Mouse (Mus musculus): ENCODE results near the gene Igf2bp2. TPM values are rescaled to one million over a fixed set of nuclear protein-coding genes. Genes with fewer than 3 reads are reported as not detected.

Igf2bp2 gene
- 1 to 10 TPM in 1 of 2 experiments, under 1 TPM in 1; 0.41 to 1.2 TPM for polyA plus RNA-seq (2017; shearing (Covaris generic))

DNA sequence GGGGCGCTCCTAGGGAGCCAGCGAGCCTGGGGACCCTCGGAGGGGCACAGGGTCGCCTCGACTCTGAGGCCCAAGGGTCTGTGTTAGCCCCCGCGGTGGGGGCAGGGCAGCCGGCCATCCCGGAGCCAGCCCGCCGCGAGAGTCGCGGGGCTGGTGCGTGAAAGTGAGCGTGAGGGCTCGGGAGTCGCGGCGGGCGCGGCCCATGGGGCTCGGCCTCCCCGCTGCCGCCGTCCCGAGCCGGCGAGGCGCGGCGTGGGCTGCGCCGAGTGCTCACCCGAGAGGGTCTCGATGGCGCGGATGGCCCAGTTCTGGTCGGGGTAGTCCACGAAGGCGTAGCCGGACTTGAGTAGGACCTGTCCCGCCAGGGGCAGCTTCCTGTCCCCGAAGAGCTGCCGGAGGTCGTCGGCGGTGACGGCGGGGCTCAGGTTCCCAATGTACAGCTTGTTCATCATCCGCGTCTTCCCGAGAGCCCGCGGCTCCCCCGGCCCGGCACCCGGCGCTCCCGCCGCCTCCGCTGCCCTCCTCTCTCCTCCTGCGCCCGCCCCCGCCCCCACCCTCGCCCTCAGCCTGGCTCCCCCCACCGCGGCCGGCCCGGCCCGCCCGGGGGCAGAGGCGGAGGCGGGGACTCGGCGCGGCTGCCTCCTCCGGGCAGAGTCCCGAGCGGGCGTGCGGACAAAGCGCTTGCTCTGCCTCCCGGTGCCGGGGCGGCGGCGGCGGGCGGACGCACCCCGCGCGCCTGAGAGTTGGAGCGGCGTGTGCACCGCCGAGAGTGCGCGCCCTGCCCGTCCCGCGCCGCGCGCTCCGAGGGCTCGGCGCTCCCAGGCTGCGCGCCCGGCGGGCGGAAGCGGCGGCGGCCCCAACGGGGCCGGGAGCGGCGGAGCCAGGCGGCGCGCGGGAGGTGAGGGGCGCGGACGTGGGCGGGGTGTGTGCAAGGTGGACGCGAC lies at the start of gene Igf2bp2:
Igf2bp2 (minus strand) TSS at position 788 of the 944 bp plus-strand sequence.
- no peak for ATAC-seq

DNA sequence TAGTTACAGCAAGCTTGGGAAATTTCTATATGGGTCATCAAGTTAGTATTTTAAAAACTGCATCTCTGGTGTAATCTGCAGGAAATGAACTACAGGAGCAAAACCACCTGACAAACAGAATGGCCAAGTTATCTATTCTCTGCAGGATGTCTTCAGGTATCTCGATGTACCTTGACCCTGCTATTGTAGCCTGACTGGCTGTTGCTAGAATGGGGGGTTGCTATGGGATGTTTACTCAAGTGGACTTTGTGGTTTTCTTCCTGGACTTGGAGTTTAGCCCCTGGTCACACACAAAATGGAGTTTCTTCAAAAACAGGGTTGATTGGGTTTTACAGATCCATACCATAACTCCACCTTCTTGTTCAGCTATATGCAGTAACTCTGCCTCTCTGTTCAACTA lies 40.4 kb upstream of the Igf2bp2 start:
- ATAC-seq = no peak

DNA sequence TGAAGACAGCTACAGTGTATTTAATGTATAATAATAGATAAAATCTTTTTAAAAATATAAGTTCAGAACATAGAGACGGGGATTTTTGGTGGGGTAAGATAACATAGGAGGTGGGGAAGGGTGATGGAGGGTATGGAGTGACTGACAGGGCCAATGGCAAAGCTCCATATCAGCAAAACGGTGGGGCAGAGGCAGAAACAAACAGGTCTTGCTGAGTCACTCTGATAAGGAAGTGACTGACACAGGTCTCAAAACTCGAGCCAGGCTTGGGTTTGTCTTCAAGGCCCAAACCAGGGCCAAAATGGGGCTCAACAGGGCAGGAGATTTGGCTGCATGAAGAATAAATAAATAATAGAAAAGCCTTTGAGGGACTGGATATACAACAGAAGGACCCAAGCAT lies 38.8 kb upstream of the Igf2bp2 start:
- no peak for ATAC-seq

GRCm38 (mm10) chr16:22200476-22200875 lies 37.4 kb upstream of the Igf2bp2 start:
- no peak for ATAC-seq

DNA sequence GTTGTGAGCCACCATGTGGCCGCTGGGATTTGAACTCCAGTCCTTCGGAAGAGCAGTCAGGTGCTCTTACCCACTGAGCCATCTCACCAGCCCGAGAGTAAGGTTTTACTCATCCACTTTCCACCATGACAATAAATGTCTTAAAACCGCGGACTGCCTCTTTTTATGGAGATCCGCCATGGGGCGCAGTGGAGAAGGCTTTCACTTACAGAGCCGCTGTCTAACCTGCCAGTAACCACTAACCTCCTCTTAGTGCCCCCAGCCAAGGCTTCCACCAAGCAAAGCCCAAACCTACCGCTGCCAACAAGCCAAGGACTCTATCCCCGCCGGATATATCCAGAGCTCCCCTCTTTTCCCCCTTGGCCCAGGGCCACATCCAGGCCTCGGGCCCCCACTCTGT lies 24.3 kb upstream of the Igf2bp2 start:
- no peak for ATAC-seq

DNA sequence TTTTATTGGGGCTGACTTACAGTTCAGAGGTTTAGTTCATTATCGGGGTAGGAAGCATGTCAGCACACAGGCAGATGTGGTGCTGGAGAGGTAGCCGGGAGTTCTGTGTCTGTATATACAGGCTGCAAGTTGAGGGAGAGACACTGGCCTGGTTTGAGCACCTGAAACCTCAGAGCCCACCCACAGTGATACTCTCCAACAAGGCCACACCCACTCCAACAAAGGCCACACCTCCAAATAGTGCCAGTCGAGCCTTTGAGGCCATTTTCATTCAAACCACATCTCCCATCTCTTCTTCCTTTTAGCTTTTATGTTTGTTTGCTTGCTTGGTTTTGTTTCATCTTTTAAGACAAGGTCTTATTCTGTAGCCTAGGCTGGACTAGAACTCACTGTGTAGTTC lies 22.3 kb upstream of the Igf2bp2 start:
- ATAC-seq = no peak

DNA sequence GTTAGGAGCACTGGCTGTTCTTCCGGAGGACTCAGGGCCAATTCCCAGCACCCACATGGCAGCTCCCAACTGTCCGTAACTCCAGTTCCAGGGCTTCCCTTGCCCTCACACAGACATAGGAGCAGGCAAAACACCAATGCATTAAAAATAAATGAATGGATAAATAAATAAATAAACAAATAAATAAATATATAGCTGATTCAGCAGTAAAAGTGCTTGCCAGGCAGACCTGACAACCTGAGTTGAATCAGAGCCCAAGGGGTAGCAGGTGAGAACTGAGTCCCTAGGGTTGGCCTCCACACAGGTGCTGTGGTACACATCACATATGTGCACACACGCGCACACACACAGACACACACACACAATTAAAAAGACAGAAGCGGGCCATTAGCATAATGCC lies 21.0 kb upstream of the Igf2bp2 start:
- ATAC-seq = no peak

DNA sequence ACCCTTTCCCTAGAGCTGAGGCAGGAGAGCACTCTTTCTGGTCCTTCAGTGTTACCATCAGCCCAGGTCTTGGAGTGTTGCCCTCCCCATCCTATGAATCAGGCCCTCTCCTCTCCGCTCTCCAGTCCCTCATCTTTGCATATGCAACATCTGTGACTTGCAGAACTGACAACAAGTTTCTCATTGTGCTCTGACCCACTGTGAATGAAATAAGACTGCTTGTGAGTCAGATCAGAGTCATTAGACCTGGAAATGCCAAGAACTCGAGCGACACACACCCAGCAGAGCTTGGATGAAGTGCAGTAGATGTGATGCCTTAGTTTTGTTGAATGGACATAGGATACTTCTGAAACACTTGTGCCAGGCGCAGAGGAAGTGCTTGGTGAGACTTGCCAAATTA lies 19.2 kb upstream of the Igf2bp2 start:
- ATAC-seq = no peak

DNA sequence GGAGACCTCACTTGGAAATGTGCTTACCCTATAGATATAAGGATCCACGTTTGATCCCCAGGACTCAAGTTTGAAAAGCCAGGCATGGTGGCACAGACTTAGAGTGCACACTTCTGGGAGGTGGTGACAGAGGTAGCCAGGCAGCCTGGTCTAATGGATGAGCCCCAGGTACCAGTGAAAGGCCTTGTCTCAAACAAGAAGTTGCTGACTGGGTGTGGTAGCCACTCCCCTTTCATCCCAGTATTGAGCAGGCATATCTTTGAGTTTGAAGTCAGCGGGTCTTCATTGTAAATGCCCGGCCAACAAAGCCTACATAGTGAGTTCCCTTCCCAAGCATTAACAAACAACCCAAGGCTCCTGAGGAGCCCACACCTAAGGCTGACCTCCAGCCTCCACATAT lies 15.7 kb upstream of the Igf2bp2 start:
- no peak for ATAC-seq

DNA sequence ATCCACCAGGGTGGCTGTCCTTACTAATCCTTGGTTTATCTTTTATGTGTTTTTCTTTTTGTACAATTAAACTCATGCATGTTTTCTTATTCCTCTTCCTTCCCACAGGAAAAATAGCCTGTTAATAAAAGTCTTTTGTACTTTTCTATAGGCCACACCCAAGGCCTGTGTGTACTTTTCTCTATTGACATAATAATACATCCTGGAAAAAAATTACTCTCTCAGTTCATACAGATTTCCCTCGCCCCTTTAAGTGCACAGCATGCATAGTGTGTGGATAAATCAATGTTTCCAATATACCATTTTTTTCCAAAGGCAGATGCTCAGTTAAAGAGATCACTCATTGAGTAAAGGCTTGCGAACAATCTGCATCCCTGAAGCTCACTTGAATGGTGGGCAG lies 14.9 kb upstream of the Igf2bp2 start:
- ATAC-seq = no peak

DNA sequence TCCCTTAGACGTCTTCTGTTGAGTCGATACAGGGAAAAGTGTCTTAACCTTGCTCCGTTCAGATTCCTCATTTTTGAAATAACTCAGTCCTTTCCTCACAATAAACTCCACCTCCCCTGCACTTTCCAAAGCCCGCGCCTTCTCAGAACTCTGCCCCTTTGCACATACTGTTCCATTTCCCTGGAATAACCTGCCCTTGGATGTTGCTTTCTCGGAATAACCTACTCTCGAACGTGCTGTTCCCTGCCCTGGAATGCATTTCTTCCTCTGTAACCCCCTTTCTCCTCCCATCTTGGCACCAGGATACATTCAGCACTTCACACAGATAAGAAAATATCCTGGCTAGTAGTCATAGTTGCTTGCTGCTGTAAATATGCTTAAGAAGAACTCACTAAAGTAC lies 5.6 kb upstream of the Igf2bp2 start:
- no peak for ATAC-seq

- ATAC-seq = no peak
Measured at GRCm38 (mm10) chr16:22165556-22165955, 2.5 kb upstream of the Igf2bp2 start.

DNA sequence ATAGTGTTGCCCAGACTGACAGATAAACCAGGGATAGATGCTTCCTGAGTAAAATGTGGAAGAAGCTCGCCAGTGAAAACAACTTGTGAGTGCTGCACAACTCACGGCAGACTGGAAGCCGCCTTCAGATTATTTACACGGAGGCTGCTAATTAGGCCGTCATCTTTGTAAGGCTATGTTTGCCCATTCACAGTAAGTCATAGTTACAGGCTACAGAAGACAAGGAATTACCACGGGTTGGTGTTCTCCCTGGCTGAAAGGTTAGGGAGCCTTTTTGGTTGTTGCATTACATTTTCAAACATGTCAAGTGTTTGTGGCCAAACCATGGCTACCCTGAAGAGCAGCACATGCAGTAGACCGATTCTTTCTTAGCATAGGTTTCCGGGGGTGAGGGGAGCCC lies 1.3 kb upstream of the Igf2bp2 start:
- ATAC-seq = no peak

DNA sequence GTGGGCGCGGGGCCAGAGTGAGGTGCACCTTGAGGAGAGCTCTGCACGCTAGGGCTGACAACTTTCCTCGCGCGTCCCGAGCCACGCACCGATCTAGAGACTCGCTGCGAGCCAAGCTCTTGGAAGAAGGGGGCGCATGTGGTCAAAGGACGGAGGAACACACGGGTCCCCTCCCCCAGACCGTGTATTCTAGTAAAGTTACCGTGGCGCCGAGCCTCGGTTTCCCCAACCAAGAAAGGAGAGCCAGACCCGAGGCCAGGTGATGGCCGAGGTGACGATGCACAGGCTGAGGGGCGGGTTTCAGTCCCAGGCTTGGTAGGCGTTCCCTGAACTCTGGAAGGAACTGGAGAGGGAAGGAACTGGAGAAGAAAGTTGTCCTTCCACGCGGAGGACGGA lies 355 bp upstream of the Igf2bp2 start:
- no peak for ATAC-seq

DNA sequence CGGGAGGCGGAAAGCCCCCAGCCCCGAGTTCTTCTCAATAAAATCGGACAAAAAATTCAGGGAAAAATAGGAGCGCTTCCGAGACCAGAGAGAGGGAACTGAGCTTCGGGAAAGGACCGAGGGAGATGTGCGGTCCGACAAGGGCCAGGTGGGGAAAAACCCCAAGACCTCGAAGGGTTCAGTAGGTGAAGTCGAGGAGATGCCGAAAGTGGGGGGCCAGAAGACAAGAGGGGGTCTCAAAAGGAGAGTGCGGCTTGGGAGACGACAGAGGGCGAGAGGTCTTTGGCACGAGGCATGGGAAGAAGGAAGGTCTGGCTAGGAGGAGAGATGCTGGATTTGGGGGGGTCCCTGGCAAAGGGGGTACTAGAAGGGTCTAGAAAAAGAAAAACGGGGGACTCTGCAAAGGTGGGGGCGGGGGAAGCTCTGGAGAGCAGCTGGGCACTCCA lies 1.0 kb downstream of the Igf2bp2 start:
- ATAC-seq = no peak

- no peak for ATAC-seq
Measured at GRCm38 (mm10) chr16:22161351-22162065, 1.6 kb downstream of the Igf2bp2 start.

DNA sequence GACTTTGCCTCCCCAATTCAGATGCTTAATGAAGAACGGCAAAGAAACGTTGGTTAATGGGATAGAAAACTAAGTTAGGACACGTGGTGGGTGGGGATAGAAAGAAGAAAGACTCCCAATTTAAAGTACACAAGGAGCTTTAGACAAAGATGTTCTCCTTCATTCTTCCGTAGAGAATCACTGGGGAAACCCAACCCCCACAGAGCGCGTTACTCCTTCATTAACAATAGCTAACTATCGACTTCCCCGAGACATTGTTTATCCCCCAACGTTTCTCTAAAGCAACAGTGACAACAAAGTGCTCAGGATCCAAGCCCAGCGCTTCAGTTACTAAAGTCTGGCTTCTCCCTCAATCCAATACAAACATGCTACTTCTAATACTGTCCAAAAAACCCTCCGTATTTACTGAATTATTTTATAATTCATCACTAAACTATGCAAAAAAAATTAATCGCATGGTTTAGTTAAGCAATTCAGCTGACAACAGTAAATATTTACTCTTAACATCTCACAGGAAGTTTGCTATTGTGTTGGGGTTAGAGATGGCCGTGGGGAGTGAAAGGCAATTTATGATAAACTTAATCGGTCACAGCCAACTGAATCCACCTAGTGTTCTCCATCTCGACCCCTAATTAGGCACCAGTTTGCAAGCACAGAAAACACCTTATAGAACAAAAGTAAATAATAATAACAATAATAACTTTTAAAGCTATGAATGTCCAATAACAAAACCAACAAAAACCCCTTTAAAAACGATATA lies 2.5 kb downstream of the Igf2bp2 start:
- no peak for ATAC-seq

DNA sequence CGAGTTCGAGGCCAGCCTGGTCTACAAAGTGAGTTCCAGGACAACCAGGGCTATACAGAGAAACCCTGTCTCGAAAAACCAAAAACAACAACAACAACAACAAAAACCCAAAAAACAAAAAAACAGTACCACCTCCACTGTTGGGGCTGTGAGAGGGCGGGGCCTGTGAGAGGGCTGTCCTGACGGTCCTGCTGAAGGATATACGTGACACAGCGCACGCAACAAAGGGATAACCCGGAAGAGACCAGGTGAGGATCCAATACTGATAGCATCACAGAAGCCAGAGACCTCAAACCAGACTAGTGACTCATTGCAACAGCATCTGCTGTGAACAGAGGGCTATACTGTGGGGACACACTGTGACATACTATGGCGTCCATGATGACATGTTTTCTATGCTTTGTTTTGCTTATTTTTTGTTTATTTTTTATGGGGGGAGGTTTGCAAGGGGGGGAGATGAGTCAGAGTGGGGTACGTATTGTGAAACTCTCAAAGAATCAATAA lies 10.1 kb downstream of the Igf2bp2 start:
- ATAC-seq = no peak

- no peak for ATAC-seq
Measured at GRCm38 (mm10) chr16:22151706-22152315, 11.3 kb downstream of the Igf2bp2 start.

- ATAC-seq = no peak
Measured at GRCm38 (mm10) chr16:22150421-22150820, 12.7 kb downstream of the Igf2bp2 start.

DNA sequence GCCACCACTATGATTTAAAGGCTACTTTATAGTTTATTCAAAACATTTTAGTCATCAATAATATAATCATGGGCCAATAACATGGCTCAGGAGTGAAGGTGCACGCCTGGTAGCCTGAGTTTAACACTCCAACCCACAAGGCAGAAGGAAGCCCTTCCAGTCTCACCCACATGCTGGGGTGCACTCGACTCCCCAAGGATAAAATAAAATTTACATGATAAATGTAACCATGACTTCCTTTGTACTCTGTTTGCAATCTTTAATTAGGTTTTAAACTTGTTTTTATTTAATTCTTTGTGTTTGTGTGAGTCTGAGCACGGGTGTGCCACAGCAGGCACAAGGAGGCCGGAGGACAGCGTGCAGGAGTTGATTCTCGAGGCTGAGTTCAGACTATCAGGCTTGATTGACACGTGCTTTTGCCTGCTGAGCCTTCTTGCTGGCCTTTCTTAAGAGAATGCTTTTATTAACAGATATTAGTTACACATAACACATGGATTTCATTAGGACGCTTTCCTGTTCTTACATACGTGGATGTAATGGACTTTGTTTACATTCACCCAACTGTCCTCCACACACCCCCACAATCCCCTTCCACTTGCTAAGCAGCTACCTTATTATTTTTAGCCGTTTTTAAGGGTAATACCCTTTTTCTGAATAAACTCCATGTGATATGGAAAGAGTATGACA lies 13.3 kb downstream of the Igf2bp2 start:
- no peak for ATAC-seq

DNA sequence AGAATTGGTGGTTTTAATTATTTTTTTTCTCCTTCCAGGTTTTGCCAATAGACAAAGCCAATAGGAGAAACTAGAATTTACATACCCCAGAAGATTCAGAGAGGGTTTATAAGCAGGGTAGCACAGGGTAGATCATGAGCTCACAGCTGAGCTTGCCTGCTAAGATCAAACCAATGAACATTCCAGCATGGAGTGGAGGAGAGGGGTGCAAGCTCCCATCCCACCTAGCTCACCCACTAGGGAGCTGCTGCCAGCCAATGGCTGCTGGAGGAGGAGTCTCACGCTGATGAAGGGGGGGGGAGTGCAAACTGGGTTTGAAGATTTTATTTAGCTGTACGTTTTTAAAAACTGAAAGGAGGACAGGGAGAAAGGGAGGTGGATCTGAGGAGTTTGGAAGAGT lies 14.0 kb downstream of the Igf2bp2 start:
- no peak for ATAC-seq
